Mouse (Mus musculus) forelimb bud, embryonic 11.5 days (tissue): Measurements from ENCODE around the gene Izumo4.
A peak's percentile ranks its signal among the peaks of the same experiment; 100 is the strongest.

Source experiments
- DNase-seq: peaks from one replicate; pipeline ENCODE4 v3.0.0-alpha.2; 2012; ENCODE audit warnings: low read depth, low spot score

Gene Izumo4

DNA sequence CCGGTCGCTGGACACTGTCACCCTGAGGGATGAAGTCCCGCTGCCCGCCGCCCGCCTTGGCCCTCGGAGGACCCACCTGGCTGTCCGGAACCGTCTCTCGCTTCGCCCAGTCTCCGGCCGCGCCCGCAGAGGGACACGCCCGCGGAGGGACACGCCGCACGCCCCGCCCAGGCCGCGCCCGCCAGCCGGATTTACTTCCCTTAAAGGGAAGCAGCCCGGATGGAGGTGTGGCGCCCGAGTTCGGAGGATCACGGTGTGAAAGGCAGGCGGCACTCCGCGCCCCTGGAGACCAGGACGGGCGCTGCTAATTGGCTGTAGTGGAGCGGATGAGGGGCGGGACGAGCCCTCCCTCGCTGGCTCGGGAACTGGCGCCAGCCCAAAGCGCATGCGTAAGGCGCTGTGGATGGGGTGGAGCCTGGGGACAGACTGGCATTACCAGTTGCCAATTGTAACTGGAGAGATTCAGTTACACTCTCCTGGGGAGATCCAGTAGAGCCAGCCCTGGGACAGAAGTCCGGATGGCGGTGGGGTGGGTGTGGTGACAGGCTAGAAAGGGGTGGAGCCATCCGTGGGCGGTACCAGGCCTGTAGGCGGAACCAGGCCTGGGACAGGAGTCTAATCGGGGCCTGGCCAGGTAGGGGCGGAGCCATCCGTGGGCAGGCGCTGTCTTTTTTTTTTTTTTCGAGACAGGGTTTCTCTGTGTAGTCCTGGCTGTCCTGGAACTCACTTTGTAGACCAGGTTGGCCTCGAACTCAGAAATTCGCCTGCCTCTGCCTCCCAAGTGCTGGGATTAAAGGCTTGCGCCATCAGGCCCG lies at the start of gene Izumo4, which contains the start of gene Mob3a:
Gene Izumo4, plus strand, starts transcription at position 464 of the 815 bp plus-strand sequence.
Gene Mob3a, minus strand, starts transcription at position 257 of the 815 bp plus-strand sequence.
- DNase-seq: peak; percentile 100

DNA sequence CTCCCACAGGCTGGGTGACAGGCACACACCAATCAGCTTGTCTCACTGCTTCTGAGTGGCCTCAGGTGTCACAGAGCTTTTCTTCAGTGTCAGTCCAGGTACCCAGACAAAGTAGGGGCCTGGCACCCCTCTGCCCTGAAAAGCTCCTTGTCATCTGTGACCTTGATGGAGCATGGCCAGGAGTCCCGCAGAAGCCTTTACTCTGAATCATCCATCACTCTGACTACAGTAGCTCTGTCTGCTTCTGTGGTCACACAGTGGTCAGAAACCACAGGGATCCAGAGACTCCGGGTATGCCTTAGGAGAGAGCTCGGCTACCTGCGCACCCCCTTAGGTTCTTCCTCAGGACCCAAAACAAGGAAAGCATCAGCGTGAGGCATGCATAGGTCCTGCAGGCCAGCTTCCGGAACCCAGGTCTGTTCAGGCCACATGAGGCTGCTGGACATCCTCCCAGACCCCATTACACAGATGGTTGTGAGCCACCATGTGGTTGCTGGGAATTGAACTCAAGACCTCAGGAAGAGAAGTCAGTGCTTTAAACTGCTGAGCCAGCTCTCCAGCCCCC lies 48.7 kb upstream of the Izumo4 start:
- DNase-seq: no peak

DNA sequence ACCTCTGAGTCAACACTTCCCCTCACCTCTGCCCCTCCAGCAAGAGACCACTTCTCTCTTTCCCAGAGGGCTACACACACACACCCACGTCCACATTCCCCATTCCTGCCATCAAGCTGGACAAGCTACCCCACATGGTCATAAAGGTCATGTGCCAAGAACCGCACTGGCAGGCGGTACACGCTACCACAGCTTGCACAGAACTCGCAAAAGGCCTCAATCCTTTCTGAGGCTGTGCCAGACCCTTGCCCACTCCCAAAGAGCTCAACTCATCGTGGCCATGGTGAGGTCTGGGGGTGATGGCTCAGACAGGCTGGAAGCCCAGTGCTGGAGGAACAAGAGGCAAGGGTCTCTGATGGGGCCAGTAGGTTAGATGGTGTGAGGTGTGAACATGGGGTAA lies 47.1 kb upstream of the Izumo4 start:
- no peak for DNase-seq

DNA sequence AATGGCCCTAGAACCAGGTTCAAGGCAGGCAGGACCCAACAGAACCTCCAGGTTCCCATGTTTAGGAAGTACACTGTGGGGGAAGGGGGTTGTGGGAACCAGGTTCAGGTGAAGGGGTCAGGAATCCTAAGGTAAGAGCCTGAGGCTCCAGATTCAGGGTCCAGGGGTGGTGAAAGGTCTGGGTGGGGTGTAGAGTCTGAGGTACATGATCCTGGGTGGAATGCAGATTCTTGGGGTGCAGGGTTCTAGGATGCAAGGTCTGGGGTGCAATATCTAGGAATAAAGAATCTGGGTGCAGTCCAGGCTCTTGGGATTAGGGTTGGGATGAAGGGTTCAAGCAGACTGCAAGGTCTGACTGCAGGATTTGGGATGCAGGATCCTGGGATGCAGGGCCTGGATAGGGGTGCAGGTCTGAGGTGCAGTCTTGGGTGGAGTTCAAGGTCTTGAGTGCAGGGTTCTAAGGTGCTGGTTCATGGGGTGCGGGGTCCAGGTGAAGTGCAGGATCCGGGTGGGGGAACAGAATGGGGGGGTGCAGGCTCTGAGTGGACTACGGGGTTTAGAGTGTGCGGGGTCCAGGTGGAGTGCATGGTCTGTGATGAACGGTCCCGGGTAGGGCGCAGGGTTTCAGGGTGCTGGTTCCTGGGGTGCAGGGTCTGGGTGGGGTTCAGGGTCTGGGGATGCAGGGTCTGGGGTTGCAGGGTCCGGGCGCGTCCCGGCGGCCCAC lies 46.4 kb upstream of the Izumo4 start:
- no peak for DNase-seq

DNA sequence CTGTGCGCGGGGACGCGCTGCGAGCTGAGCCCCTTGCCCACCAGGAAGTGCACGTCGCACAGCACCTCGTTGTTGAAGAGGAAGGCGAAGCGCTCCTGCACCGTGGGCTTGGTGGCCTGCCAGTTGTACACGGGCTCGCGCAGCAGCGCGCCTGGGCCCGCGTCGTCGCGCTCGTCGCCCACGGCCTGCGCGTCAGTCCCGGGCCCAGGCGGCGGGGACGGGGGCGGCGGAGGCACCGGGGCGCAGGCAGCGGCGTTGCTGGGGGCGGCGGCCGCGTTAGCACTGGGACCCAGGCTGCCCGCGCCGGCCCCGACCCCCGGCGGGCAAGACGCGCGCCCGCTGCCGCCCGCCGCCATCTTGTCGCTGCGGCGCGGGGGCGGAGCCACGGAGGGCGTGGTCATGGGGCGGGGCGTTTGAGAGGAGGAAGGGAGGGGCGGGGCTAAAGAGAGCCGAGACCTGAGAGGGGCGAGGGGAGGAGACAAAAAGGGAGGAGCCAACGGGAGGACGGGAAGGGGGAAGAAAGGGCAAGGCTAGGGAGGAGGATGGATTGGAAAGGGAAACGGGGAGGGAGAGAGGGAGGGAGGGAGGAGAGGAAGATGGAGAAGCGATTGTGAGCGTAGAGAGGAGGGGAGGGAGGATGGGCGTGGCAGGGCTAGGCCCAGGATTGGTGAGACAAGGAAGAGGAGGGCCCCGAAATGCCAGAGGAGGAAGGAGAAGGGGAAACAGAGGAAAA lies 45.7 kb upstream of the Izumo4 start:
- peak; percentile 99 for DNase-seq

DNA sequence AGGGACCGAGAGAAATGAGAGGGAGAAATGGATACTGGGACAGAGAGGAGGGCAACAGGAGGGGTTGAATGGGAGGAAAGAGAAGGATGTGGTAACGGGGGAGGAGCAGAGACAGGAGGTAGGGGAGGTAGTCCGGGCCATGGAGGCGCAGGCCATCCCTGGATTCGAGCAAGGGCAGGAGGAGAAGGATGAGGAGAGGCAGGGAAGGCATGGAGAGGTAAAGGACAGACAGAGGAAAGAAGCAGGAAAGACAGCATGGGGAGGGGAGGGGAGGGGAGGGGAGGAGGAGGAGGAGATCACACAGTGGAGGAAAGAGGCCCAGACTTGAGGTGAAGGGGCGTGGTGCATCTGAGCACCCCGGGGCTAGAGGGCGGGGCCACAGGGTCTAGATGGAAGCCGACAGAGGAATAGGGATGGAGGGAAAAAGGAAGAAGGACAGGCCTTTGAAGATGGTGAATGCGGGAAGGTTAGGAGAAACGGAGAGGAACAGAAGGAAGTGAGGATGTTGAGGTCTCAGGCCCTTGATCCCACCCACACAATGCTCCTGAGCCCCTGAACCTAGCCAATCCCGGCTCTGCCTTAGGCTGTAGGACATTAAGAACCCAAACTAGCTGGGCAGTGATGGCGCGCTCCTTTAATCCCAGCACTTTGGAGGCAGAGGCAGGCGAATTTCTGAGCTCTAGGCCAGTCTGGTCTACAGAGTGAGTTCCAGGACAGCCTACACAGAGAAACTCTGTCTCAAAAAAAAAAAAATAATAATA lies 44.9 kb upstream of the Izumo4 start, which contains the start of gene Btbd2:
Gene Btbd2, minus strand, starts transcription at position 209 of the 761 bp plus-strand sequence.
- no peak for DNase-seq

DNA sequence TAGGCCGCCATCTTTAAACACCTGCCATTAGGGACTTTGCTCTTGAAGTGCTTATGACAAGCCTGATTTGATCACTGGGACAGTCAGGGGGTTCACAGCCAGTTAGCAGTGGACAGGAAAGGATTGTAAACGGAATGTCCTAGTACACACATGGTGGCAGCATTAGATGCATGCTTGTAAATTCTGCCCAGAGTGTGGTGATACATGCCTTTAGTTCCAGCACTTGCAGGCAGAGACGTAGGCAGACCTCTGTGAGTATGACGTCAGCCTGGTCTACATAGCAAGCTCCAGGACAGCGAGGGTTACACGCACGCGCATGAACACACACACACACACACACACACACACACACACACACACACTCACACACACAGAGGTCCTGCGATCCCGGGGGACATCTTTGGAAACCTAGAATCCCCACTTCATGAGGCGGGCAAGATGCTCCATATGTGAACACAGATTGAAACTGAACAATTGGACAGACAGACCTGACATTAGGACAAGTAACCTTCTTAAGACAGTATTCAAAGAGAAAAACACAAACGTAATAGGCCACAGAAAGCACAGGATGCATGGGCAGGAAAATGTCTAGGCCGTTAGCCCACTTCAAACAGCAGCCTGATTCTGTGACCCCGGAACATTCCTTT lies 43.7 kb upstream of the Izumo4 start:
- no peak for DNase-seq

DNA sequence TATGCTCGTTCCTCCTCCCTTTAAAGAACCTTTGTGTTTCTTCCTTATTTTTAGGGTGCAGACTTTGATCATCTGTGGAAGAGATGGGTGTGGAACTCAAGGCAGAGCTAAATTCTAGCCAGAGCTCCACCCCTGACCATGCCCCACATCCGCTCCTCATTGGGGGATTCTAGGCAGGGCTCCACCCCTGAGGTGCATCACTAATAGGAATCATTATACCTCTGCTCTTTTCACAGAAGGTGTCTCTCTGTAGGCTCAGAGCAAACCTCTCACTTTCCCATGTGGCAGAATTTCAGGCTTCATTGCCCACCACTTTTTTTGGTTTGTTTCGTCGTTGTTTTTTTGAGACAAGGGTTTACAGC lies 43.2 kb upstream of the Izumo4 start:
- DNase-seq: no peak

DNA sequence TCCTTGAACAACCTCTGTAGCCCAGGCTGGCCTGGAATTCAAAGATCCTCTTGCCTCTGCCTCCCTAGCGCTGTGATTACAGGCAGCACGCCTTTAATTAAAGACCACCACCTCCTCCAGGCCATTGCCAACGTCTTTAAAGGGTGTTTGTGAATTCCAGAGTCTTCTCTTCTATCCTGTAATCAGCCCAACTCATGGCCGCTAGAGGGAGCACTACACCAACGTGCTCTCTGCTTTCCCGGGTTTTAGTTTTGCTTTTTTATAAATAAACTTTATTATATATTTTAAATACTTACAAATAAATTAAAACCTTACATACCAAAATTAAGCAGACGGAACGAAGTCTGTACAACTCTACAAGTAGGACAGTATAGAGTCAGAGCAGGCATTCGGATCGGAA lies 42.8 kb upstream of the Izumo4 start:
- peak; percentile 72 for DNase-seq

DNA sequence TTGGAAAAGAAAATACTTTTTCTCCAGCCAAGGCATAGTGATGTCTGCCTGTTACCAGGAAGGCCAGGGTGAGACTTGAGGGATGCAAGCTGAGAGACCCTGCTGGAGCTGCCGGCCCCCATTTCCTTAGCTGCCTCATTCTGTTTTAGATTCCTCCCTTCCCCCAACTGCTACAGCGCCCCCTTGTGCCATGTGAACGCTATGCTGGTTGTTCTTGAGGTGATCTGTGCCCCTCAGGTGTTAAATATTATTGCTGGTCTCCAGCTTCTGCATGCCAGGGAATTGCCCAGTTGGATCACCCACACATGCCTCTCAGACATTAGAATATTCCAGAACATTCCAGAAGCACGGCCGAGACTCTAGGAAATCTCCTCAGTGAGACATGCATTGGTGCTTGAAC lies 40.8 kb upstream of the Izumo4 start:
- DNase-seq: peak; percentile 56

DNA sequence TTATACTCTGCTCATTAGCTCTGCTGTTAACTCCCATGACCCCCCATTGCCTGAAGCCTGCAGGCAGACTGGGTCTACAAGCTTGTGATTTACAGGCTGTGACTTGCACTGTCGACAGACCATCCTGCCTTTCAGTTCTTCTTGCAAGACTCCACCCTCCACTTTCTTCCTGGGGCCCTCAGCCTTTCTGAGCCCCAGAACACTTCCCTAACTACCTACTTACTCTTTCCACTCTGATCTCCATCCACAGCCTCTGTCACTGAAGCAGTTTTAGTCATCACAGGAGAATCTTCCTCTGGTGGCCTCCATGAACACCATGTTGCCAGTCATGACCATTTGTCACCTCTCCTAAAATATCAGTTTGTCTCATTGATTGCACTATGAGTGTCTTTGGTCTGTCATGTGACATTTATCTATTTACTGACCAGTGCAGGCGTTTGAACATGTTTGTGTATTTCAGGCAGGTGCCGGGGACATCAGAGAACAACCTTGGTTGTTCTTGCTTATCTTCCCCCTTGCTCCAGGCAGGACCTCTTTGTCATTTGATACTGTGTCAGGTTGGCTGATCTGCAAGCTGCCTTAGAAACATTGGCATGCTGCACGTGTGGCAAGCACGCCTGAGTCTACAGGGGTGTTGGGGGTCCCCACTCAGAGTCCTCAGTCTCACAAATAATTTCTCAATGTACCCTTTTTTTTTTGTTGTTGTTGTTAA lies 38.3 kb upstream of the Izumo4 start:
- peak; percentile 39 for DNase-seq

DNA sequence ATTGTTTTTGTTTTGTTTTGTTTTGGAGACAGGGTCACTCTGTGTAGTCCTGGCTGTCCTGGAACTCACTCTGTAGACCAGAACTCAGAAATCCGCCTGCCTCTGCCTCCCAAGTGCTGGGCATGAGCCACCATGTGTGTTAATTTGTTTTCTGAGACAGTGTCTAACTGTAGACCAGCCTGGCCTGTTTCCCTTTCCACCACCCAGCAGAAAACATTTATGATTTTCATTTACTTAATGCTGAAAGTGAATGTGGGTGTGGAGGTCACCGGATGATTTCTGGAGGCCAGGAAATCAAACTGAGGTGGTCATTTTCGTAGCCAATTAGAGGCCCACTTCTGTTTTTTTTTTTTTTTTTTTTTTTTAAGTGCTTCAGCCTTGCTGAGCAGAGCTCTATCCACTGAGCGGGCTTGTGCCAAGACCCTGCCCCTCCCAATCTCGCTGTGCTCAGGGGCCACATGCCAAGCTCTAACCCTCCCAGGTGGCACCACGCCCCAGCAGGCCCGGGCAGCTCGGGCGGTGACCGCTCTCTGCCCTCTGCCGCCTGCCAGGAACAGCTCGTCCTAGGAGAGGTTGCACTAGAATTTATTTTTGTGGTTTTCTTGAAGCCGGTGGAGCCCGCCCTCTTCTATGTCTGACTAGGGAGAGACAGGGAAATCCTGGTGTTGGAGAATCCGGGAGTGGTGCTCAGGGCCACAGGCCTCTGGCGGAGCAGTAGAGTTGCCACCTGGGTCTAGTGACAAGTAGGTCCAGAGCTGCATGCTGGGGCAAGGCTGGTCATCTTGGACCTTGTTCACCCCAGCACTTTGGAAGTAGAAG lies 37.6 kb upstream of the Izumo4 start:
- no peak for DNase-seq

DNA sequence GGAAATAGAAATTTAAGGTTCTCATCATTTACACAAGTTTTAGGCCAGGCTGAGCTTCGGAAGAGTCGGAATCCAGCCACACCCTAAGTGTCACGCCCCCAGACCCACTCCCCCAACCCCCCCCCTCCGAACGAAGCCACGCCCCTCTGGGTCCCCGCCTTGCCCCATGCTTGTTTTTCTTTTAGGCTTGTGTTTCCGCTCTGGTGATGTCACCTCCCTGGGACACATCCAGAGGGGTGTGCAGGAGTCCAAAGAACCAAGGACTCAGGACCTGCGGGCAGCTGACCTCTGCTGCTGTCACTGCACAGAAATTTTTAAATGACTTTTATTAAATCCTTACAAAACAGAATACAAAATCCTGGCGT lies 37.0 kb upstream of the Izumo4 start:
- no peak for DNase-seq

DNA sequence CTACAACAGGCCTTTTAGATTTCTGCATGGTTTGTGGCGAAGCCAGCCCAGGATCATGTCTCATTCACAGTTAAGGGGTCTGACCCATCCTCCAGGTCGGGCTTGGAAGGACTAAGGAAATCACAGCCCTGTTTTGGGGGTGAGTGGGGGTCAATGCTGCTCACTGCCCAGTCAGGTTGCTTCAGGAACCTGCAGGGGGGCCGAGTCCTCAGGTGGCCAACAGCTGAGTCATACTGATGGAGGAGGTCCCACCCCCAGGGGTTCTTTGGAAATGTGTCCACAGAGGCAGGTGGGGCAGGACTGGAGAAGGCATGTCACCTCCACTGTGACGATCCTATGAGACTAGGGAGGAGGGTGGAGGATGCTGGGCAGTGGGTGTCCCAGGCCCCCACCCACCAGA lies 36.5 kb upstream of the Izumo4 start:
- no peak for DNase-seq

DNA sequence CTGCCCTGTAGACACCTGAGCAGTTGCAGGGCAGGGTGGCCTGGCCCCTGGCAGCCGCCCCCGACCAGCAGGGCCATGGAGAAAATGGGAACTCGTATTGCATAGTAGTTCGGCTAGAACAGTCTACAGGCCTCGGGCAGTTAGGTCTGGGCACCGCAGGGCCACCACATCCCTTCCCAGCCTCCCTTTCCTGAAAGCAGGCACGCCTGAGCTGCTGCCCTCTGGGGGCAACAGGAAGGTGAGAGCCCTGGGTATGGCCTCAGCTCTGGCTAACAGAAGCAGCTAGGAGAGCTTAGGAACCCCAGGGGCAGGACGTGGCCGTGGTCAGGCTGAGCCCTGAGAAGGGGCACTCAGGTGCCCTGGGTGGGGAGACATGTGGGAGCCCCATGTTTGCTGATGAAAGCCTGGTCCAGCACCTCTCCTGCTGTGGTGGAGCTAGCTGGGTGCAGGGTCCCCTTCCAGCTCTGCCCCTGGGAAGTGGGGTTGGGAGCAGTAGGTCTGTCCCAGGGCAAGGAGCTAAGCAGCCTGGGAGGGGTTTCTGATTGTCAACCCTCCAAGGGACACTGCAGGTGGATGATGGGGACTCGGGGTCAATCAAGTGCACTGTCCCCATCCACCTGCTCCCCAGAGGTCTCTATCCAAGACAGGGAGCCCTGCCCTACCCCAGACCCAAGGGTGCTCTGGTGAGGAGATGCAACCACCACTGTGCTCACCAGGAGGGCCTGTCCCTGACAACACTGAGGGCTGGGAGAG lies 35.8 kb upstream of the Izumo4 start:
- no peak for DNase-seq

DNA sequence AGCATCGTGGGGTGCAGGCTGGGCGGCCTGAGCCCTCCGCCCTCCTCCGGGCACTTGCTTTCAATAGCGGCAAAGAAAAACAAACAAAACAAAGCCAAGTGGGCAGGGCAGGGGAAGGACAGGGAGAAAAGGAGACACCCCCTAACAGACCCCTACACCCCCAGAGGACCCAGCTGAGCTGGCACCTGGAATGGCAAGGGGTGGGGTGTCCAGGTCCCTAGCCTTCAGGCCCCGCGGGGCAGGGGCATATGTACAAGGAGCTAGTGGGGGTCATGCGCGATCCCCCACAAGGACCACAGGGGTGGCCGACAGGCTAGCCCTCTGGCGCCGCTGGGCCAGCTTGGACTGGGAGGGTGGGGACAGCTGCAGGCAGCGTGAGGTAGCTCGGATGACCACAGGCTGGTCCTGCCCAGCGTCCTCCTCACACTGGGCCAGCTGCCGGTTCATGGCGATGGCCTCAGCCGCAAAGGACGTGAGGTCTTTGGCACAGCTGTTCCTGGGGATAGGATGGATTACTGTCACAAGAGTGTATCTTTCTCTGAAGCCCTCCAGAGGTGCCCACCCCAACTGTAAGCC lies 35.1 kb upstream of the Izumo4 start:
- DNase-seq: no peak

DNA sequence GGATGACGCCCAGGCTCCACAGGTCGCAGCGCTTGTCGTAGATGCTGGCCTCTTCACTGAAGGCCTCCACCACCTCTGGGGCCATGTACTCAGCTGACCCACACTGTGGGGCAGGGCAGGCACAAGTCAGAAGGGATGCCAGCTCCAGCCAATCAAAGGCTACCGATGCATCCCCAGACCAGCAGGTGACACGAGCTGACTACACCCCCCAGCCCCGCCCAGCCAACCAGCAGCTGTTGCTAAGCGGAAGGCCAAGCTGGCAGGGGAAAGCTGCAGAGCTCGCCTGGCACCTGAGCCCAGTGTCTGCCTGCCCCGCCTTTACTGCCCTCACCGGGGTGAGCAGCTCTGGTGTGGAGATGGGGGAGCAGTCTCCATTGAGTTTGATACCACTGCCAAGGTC lies 33.4 kb upstream of the Izumo4 start:
- no peak for DNase-seq

DNA sequence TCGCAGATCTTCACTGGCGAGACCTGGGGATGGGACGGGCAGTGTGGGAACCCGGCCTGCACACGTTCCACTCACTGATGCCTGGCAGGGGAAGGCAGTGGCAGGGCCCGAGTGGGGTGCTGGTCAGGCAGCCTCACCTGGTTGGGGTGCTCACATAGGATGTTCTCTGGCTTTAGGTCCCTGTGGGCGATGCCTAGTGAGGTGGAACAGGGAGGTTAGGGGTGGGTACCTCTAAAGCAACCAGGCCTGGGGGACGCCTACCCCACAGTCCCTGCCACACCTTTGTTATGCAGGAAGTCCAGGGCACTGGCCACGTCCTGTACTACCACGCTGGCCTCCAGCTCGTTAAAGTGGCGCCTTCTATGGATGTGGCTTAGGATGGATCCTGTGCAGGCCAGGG lies 33.0 kb upstream of the Izumo4 start:
- DNase-seq: no peak
